Mouse (Mus musculus) heart, adult 2 months (tissue): ENCODE data around the gene Abcc5.

Experiments used
- CTCF ChIP-seq: fragments of 200-600 bp; IDR thresholded peaks from 2 replicates; pipeline ENCODE4 v1.8.1; 2022; ENCODE audit warnings: antibody characterized with exemption, mild to moderate bottlenecking, moderate library complexity
- POLR2A ChIP-seq: fragments of 200-500 bp; IDR thresholded peaks from 2 replicates; pipeline ENCODE4 v1.6.1; 2011; ENCODE audit warnings: mild to moderate bottlenecking, low read depth, low read length, control low read depth; ENCODE audit not compliant: insufficient read depth

- TF ChIP-seq CTCF (peak; percentile 40), POLR2A (no peak)
These were observed 103.9 kb downstream of the Abcc5 start for GRCm38 (mm10) chr16:20322274-20322673.
